Mouse (Mus musculus) erythroid progenitor cell, adult 5-6 weeks (primary cell): ENCODE measurements around the gene Ehbp1. TPM values are rescaled to one million over a fixed set of nuclear protein-coding genes. Genes with fewer than 3 reads are reported as not detected.

Experiments
- ATAC-seq: replicated peaks from 2 replicates; pipeline ENCODE4 v1.8.0; 2016; ENCODE audit warnings: moderate number of reproducible peaks, mild to moderate bottlenecking, moderate TSS enrichment, inconsistent platforms; ENCODE audit not compliant: poor library complexity, low FRiP score, severe bottlenecking
- total RNA-seq, 2 experiments: library from RNA; stranded (forward) in 1 of 2; stranded (reverse) in 1 of 2; fragments of 150-400 nt in 1 of 2; fragments of 186-747, 209-891 nt in 1 of 2; gene quantifications; 2 replicates each; pipeline versions ENCODE4 v1.2.3 to v1.2.4; 2015 to 2017; ENCODE audit warnings: low replicate concordance in 2 of 2

Ehbp1 gene
- total RNA-seq, 2 experiments from 2014 or later, result 1.4 to 2.9 TPM

- ATAC-seq, result no peak
These were observed 203.6 kb downstream of the Ehbp1 start for GRCm38 (mm10) chr11:22138466-22138865.

GRCm38 (mm10) chr11:22125188-22125587 is 216.9 kb downstream of the Ehbp1 start:
- no peak for ATAC-seq

GRCm38 (mm10) chr11:22118853-22119252 is 223.2 kb downstream of the Ehbp1 start:
- ATAC-seq, result no peak

- no peak for ATAC-seq
These were observed 229.9 kb downstream of the Ehbp1 start for GRCm38 (mm10) chr11:22112161-22112560.

- no peak for ATAC-seq
These were observed 252.7 kb downstream of the Ehbp1 start for GRCm38 (mm10) chr11:22089346-22089745.

GRCm38 (mm10) chr11:22063352-22063751 is 278.7 kb downstream of the Ehbp1 start:
- ATAC-seq, result no peak

GRCm38 (mm10) chr11:22061660-22062059 is 280.4 kb downstream of the Ehbp1 start:
- ATAC-seq, result no peak

GRCm38 (mm10) chr11:22057538-22057937 is 284.6 kb downstream of the Ehbp1 start:
- ATAC-seq, result no peak

GRCm38 (mm10) chr11:22055908-22056307 is 286.2 kb downstream of the Ehbp1 start:
- ATAC-seq, result no peak

GRCm38 (mm10) chr11:22053034-22053668 is 288.9 kb downstream of the Ehbp1 start:
- ATAC-seq, result no peak

GRCm38 (mm10) chr11:22050864-22051263 is 291.2 kb downstream of the Ehbp1 start:
- no peak for ATAC-seq

GRCm38 (mm10) chr11:22039854-22040426 is 302.2 kb downstream of the Ehbp1 start:
- no peak for ATAC-seq

- ATAC-seq, result no peak
These were observed 307.5 kb downstream of the Ehbp1 start for GRCm38 (mm10) chr11:22034564-22035105.

- no peak for ATAC-seq
These were observed 308.5 kb downstream of the Ehbp1 start for GRCm38 (mm10) chr11:22033582-22033981.

- ATAC-seq, result no peak
These were observed 321.5 kb downstream of the Ehbp1 start for GRCm38 (mm10) chr11:22020602-22021001.

- no peak for ATAC-seq
These were observed 324.6 kb downstream of the Ehbp1 start for GRCm38 (mm10) chr11:22017444-22017843.

GRCm38 (mm10) chr11:22016341-22016740 is 325.8 kb downstream of the Ehbp1 start:
- ATAC-seq, result no peak

- ATAC-seq, result no peak
These were observed 333.3 kb downstream of the Ehbp1 start for GRCm38 (mm10) chr11:22008817-22009216.

GRCm38 (mm10) chr11:22008129-22008596 is 333.9 kb downstream of the Ehbp1 start:
- ATAC-seq, result no peak

GRCm38 (mm10) chr11:22007781-22008110 is 334.3 kb downstream of the Ehbp1 start:
- no peak for ATAC-seq

- ATAC-seq, result no peak
These were observed 334.9 kb downstream of the Ehbp1 start for GRCm38 (mm10) chr11:22007088-22007780.
